ENCODE assay signal across 9 mouse cellular contexts in genomic region chr4:151386701-151387451, GRCm38 (mm10).
A peak's percentile ranks its signal among the peaks of the same experiment; 100 is the strongest.
DNase-seq lines count a peak whose midpoint lies in the region; ATAC-seq lines count a peak whose summit lies in the region.
"Had no signal": no experiment of that assay in that cellular context is flagged by ENCODE, and none has a peak within 500 bp of the region (broad histone marks: within the 10 kb centered on the region; RNA-seq: fewer than 3 reads in every experiment).

No protein-coding gene starts in this region.

- peaks cover 41% of the 10 kb centered on the region for H3K27me3 ChIP-seq in heart, embryonic 13.5 days (replicated peaks)
- H3K27me3 ChIP-seq in embryonic facial prominence, embryonic 11.5 days (ENCODE audit: control insufficient read depth, insufficient read depth, low read length): peaks cover 9% of the 10 kb centered on the region
- H3K27me3 ChIP-seq in midbrain, embryonic 11.5 days (ENCODE audit: control insufficient read depth, insufficient read depth, low read length): no peaks in the 10 kb centered on the region
- H3K27me3 ChIP-seq: CH12.LX had no signal

- under 1% methylated on average over 24 of the region's 24 CpGs for WGBS in heart, embryonic 13.5 days
- under 1% methylated on average over 24 of the region's 24 CpGs for WGBS in embryonic facial prominence, embryonic 11.5 days
- under 1% methylated on average over 24 of the region's 24 CpGs for WGBS in midbrain, embryonic 11.5 days

- ATAC-seq in heart, embryonic 13.5 days (ENCODE audit: extremely low read depth, insufficient number of reproducible peaks, low FRiP score, low TSS enrichment): no peak
- ATAC-seq in embryonic facial prominence, embryonic 11.5 days (replicated peaks; ENCODE audit: insufficient number of reproducible peaks, low FRiP score, low TSS enrichment, low read depth): no peak
- peak; percentile 65 for ATAC-seq in midbrain, embryonic 11.5 days (ENCODE audit: low FRiP score)

- peaks cover 15% of the 10 kb centered on the region for H3K4me1 ChIP-seq in heart, embryonic 13.5 days
- no peaks in the 10 kb centered on the region for H3K4me1 ChIP-seq in embryonic facial prominence, embryonic 11.5 days (ENCODE audit: control insufficient read depth, insufficient read depth, low read length)
- peaks cover 8% of the 10 kb centered on the region for H3K4me1 ChIP-seq in midbrain, embryonic 11.5 days (ENCODE audit: control insufficient read depth, insufficient read depth, low read length)

- H3K4me3 ChIP-seq in heart, embryonic 13.5 days: peak overlapping the region; percentile 62
- H3K4me3 ChIP-seq in embryonic facial prominence, embryonic 11.5 days (ENCODE audit: low read depth, low read length): peak overlapping the region; percentile 39
- peak overlapping the region; percentile 45 for H3K4me3 ChIP-seq in midbrain, embryonic 11.5 days (ENCODE audit: low read depth, low read length)

- no peak overlapping the region for H3K27ac ChIP-seq in heart, embryonic 13.5 days (replicated peaks)
- no peak overlapping the region for H3K27ac ChIP-seq in embryonic facial prominence, embryonic 11.5 days (replicated peaks; ENCODE audit: low read depth, low read length)
- no peak overlapping the region for H3K27ac ChIP-seq in midbrain, embryonic 11.5 days (ENCODE audit: low read depth, low read length)

- H3K36me3 ChIP-seq in heart, embryonic 13.5 days: no peaks in the 10 kb centered on the region
- no peaks in the 10 kb centered on the region for H3K36me3 ChIP-seq in embryonic facial prominence, embryonic 11.5 days (replicated peaks; ENCODE audit: control insufficient read depth, insufficient read depth, low read depth, low read length)
- no peaks in the 10 kb centered on the region for H3K36me3 ChIP-seq in midbrain, embryonic 11.5 days (ENCODE audit: control insufficient read depth, insufficient read depth, low read length)

- peak overlapping the region; percentile 81 for H3K4me2 ChIP-seq in heart, embryonic 13.5 days
- H3K4me2 ChIP-seq in embryonic facial prominence, embryonic 11.5 days (ENCODE audit: low read depth, low read length): peak overlapping the region; percentile 77
- H3K4me2 ChIP-seq in midbrain, embryonic 11.5 days: peak overlapping the region; percentile 58

- no peaks in the 10 kb centered on the region for H3K9me3 ChIP-seq in heart, embryonic 13.5 days
- no peaks in the 10 kb centered on the region for H3K9me3 ChIP-seq in embryonic facial prominence, embryonic 11.5 days (replicated peaks; ENCODE audit: control insufficient read depth, low read length)
- H3K9me3 ChIP-seq in midbrain, embryonic 11.5 days (ENCODE audit: control insufficient read depth, low read length): no peaks in the 10 kb centered on the region

- intact Hi-C loops in heart, postnatal 10 days (cut with DNase I): no loop called here

- H3K9ac ChIP-seq in heart, embryonic 13.5 days: peak overlapping the region; percentile 77
- H3K9ac ChIP-seq in embryonic facial prominence, embryonic 11.5 days (replicated peaks; ENCODE audit: low read length): peak overlapping the region; percentile 45
- H3K9ac ChIP-seq in midbrain, embryonic 11.5 days (ENCODE audit: low read length): peak overlapping the region; percentile 66

- no peak for DNase-seq in heart, postnatal 10 days
- peak; percentile 32 for DNase-seq in embryonic facial prominence, embryonic 11.5 days (ENCODE audit: low spot score)
- DNase-seq in kidney, adult 18-20 months: peak; percentile 25
- peak; percentile 95 for DNase-seq in midbrain, embryonic 11.5 days (ENCODE audit: low spot score, missing footprints)
- no peak for DNase-seq in natural killer cell, adult 2 months (ENCODE audit: low spot score in 2 of 2)
- DNase-seq in lung, postnatal 14 days: no peak
- DNase-seq in layer of hippocampus, adult 9-11 months: no peak

Comparison
In these comparisons a context has a peak if more than half of its experiments do, and no peak if none do; other contexts are left out.
1. DNase-seq: peak in embryonic facial prominence, embryonic 11.5 days (single experiment), kidney, adult 18-20 months (single experiment) and midbrain, embryonic 11.5 days (single experiment); none in heart, postnatal 10 days (0 of 2), natural killer cell, adult 2 months (0 of 2), lung, postnatal 14 days (single experiment) and layer of hippocampus, adult 9-11 months (single experiment).
2. Peak in every context shown above with its lines, with median percentiles within 50 percentile points of each other: H3K4me2 ChIP-seq, H3K4me3 ChIP-seq and H3K9ac ChIP-seq.